Mouse (Mus musculus) liver, adult 2 months (tissue): ENCODE data around the gene Yipf4.

ENCODE experiments used
- CTCF ChIP-seq: fragments of 200-500 bp; IDR thresholded peaks from 2 replicates; pipeline ENCODE4 v1.5.1; 2011; ENCODE audit warnings: low read depth, low read length, control low read depth
- POLR2A ChIP-seq: fragments of 200-500 bp; IDR thresholded peaks from 2 replicates; pipeline ENCODE4 v1.6.1; 2011; ENCODE audit warnings: low read length, control low read depth; ENCODE audit not compliant: insufficient read depth; ENCODE audit errors: extremely low read depth

DNA sequence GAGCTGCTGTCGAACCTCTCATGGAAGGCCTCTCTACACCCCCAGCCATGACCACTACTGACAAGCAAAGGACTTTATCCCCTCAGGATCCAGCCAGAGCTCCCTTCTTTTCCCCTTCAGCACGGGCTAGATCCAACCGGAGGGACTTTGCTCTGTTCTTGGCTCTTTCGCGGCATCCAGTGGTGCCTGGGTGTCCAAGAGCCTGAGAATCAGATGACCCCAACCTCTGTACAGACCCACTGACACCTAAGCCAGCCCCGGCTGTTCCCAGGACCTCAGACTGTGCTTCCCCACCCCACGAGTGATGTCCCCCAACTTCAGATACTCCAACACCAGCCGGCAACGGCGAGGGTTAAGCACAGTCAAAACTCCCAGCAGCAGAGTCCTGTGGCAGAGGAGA is 39.5 kb upstream of the Yipf4 start:
- no peak for TF ChIP-seq CTCF
- TF ChIP-seq POLR2A, result no peak
